Mouse (Mus musculus): ENCODE measurements around the gene Pnma1. TPM values are rescaled to one million over a fixed set of nuclear protein-coding genes. Genes with fewer than 3 reads are reported as not detected.
A peak's percentile ranks its signal among the peaks of the same experiment; 100 is the strongest.

Pnma1 gene
- polyA plus RNA-seq, 1 experiment: 0.40 TPM

DNA sequence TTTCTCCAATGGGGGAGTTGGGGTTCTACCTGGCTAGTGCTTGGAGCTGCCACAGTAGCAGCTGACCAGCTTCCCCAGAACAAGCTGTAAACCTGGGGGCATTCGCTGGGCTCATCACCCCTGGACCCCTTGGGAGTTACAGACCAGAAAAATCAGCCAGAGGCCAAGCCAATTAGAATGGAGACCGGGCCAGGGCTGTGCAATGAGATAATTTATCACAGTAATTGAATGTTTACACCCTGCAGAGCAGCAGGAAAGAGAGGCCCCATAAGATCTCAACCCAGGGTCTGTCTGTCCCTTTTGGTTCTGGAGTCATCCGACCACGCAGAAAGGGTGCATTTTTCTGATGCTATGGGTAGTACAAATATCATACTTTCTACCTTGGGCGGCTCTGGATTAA, 43.5 kb upstream of the Pnma1 start:
- peak overlapping the region; percentile 92 for H3K4me3 ChIP-seq (ENCODE audit: extremely low read depth, insufficient read depth, insufficient read length)
- WGBS: 35% methylated on average over 5 of the region's 5 CpGs
- no peak for TF ChIP-seq CTCF (IDR thresholded peaks at IDR 0.05; ENCODE audit: extremely low read depth, insufficient read depth, insufficient read length, insufficient replicate concordance)
- TF ChIP-seq POLR2A (IDR thresholded peaks at IDR 0.05; ENCODE audit: low read depth, low read length): no peak
- DNase-seq (ENCODE audit: low read depth in 1 of 2, low spot score in 2 of 2): no peak
- no peaks in the 10 kb centered on the region for H3K27me3 ChIP-seq (ENCODE audit: control insufficient read depth, insufficient read depth, low read length)
- H3K27ac ChIP-seq (ENCODE audit: insufficient read depth, low read length): peak overlapping the region; percentile 88
- peaks cover 68% of the 10 kb centered on the region for H3K4me1 ChIP-seq (ENCODE audit: control insufficient read depth, insufficient read depth, insufficient read length)
- H3K36me3 ChIP-seq (ENCODE audit: control insufficient read depth, insufficient read depth, low read length): no peaks in the 10 kb centered on the region

DNA sequence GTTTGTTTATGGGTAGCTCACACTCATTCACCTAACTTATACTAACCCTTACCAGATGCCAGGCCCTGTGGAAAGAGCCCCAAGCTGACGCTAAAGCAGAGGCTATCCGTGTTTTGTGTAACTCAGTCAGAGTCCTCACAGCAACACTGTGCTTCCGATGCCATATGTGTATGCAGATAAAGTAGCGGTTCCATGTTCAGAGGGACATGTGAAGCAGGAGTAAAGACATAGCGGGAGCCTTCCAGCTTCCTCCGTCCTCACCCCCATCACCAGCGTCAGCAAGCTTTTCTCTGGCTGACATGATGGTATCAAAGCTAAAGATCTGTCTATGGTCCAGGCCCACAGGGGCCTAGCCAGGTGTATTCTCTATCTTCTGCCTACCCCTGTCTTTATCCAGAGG, 42.9 kb upstream of the Pnma1 start:
- Histone ChIP-seq H3K4me1 (ENCODE audit: control insufficient read depth, insufficient read depth, insufficient read length) (peaks cover 69% of the 10 kb centered on the region), H3K36me3 (ENCODE audit: control insufficient read depth, insufficient read depth, low read length) (peaks cover 2% of the 10 kb centered on the region), H3K27me3 (ENCODE audit: control insufficient read depth, insufficient read depth, low read length) (no peaks in the 10 kb centered on the region), H3K4me3 (ENCODE audit: extremely low read depth, insufficient read depth, insufficient read length) (no peak overlapping the region), H3K27ac (ENCODE audit: insufficient read depth, low read length) (no peak overlapping the region)
- DNase-seq (ENCODE audit: low read depth in 1 of 2, low spot score in 2 of 2): no peak
- 84% methylated on average over 7 of the region's 7 CpGs for WGBS
- no peak for TF ChIP-seq CTCF (IDR thresholded peaks at IDR 0.05; ENCODE audit: extremely low read depth, insufficient read depth, insufficient read length, insufficient replicate concordance)
- no peak for TF ChIP-seq POLR2A (IDR thresholded peaks at IDR 0.05; ENCODE audit: low read depth, low read length)

DNA sequence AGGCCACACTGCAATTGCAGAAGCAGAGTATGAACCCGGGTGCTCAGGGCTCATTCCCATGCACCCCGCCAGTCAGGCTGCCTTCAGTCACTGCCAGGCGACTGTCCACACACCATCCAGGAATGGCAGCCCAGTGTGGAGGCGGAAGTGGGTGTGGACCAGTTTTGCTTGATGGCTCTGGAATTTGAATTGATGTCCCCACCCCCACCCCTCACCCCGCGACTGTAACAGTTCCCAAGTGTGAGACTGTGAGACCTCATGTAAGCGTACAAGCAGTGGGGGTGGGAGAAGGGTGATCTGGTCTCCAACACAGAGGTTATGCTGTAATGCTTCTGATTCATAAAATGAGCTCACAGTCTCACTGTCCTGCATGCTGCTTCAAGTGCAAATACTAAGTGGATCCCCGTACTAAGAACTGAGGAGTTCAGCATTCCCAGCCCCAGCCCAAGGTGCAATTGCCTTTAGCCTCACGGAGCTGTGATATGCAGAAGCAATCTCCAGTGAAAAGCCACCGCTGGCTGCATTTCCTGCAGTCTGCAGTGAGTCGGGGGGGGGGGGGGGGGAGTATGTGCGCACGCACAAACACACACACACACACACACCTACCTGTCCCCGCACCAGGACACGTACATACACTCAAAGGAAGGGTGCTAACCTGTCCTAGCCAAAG, 42.0 kb upstream of the Pnma1 start:
- no peak overlapping the region for H3K4me3 ChIP-seq (ENCODE audit: extremely low read depth, insufficient read depth, insufficient read length)
- TF ChIP-seq CTCF (IDR thresholded peaks at IDR 0.05; ENCODE audit: extremely low read depth, insufficient read depth, insufficient read length, insufficient replicate concordance) (no peak), POLR2A (IDR thresholded peaks at IDR 0.05; ENCODE audit: low read depth, low read length) (no peak)
- peak in 1 of 2 experiments; percentile 8 for DNase-seq (ENCODE audit: low read depth in 1 of 2, low spot score in 2 of 2)
- no peaks in the 10 kb centered on the region for H3K27me3 ChIP-seq (ENCODE audit: control insufficient read depth, insufficient read depth, low read length)
- WGBS: 61% methylated on average over 15 of the region's 15 CpGs
- 0 out of 2 replicates have a peak overlapping the region, but pooled peaks have one; percentile 18 for H3K27ac ChIP-seq (ENCODE audit: insufficient read depth, low read length)
- peaks cover 64% of the 10 kb centered on the region for H3K4me1 ChIP-seq (ENCODE audit: control insufficient read depth, insufficient read depth, insufficient read length)
- peaks cover 2% of the 10 kb centered on the region for H3K36me3 ChIP-seq (ENCODE audit: control insufficient read depth, insufficient read depth, low read length)

DNA sequence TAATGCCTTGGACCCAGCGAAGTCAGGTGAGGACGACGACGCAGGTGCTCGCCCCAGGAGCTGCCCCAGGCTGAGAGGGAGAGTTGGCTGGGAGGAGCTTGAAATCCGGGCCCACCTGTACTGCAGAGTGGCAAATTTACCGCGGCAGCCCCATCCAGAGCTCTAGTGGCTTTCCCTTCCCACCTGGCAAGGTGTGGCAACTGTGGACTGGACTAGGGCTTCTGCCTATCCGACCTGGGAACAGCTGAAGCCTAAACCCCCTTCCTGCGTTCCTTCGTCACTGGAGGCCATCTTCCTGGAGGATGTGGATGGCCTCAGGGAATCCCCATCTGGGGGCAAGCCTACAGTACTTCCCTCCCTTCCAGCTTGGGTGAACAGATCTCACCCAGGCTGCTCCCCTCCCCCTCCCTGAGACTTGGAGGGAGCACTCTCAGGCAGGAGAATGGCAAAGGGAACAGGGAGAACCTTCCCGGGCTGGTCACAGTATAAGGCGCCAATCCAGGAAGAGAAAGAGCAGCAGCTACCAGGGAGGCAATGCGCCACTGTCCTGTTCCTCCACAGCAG, 40.7 kb upstream of the Pnma1 start:
- Histone ChIP-seq H3K4me3 (ENCODE audit: extremely low read depth, insufficient read depth, insufficient read length) (no peak overlapping the region), H3K27ac (ENCODE audit: insufficient read depth, low read length) (peak overlapping the region; percentile 44), H3K4me1 (ENCODE audit: control insufficient read depth, insufficient read depth, insufficient read length) (peaks cover 58% of the 10 kb centered on the region), H3K27me3 (ENCODE audit: control insufficient read depth, insufficient read depth, low read length) (no peaks in the 10 kb centered on the region), H3K36me3 (ENCODE audit: control insufficient read depth, insufficient read depth, low read length) (peaks cover 2% of the 10 kb centered on the region)
- TF ChIP-seq POLR2A (IDR thresholded peaks at IDR 0.05; ENCODE audit: low read depth, low read length) (no peak), CTCF (IDR thresholded peaks at IDR 0.05; ENCODE audit: extremely low read depth, insufficient read depth, insufficient read length, insufficient replicate concordance) (no peak)
- no peak for DNase-seq (ENCODE audit: low read depth in 1 of 2, low spot score in 2 of 2)
- 71% methylated on average over 14 of the region's 14 CpGs for WGBS

DNA sequence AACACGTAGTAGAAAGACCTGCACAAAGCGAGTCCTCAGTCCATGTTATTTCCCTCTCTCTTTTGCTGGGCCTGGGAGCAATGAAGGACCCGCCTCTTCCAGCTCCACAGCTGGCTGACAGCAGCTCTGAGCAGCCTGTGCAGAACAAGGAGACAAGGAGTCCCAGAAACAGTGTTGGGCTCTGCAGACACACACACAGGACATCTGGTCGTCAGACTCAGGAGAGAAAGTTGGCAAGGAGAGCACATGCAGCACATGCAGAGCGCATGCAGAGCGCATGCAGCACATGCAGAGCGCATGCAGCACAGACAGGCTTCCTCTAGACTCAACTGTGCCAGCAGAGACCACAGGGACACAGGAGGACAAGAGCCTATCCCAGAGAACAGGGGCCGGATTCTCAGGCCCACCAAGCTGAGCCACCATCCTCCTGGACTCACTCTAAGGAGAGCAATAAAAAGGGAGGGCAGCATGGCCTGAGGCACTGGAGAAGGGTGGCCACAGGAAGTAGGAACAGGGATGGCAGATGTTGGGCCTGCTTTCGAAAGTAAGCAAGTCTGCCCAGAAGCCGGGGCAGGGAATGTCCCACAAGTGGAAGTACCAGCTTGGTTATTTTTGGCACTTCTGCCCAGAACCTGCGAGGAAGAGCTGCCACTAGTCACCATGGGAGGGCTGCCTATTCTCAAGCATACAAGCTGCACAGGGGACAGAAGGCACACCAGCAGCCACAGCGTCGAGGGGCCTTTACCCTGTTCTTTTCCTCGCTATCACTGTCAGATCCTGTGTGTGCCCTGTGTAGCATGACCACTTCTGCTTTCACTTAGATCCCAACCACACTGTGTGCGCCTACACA, 39.7 kb upstream of the Pnma1 start:
- H3K4me1 ChIP-seq (ENCODE audit: control insufficient read depth, insufficient read depth, insufficient read length): peaks cover 58% of the 10 kb centered on the region
- H3K27me3 ChIP-seq (ENCODE audit: control insufficient read depth, insufficient read depth, low read length): no peaks in the 10 kb centered on the region
- no peak overlapping the region for H3K4me3 ChIP-seq (ENCODE audit: extremely low read depth, insufficient read depth, insufficient read length)
- peaks cover 2% of the 10 kb centered on the region for H3K36me3 ChIP-seq (ENCODE audit: control insufficient read depth, insufficient read depth, low read length)
- DNase-seq (ENCODE audit: low read depth in 1 of 2, low spot score in 2 of 2): peak; percentile 59 to 65
- no peak for TF ChIP-seq CTCF (IDR thresholded peaks at IDR 0.05; ENCODE audit: extremely low read depth, insufficient read depth, insufficient read length, insufficient replicate concordance)
- no peak for TF ChIP-seq POLR2A (IDR thresholded peaks at IDR 0.05; ENCODE audit: low read depth, low read length)
- 50% methylated on average over 15 of the region's 15 CpGs for WGBS
- peak overlapping the region; percentile 44 for H3K27ac ChIP-seq (ENCODE audit: insufficient read depth, low read length)

DNA sequence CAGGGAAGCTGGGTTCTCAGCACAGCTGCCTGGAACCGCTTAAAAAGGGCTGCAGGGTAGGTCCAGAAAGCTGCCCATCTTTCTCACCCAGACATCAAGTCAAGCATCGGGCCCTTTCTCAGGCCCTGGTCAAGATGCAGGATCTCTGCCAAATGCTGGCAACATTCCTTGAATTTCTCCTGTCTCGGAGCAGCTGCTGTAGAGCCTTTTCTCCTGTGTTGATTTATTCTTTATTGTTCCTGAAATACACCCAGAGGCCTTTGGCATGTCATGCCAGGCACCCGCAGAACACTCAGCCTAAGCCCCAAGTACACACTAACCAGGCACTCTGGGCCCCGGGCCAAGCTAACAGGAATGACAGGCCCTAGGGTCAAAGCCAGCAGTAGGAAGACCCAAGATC, 38.7 kb upstream of the Pnma1 start:
- no peak overlapping the region for H3K4me3 ChIP-seq (ENCODE audit: extremely low read depth, insufficient read depth, insufficient read length)
- peak in 1 of 2 experiments; percentile 3 for DNase-seq (ENCODE audit: low read depth in 1 of 2, low spot score in 2 of 2)
- H3K27me3 ChIP-seq (ENCODE audit: control insufficient read depth, insufficient read depth, low read length): no peaks in the 10 kb centered on the region
- H3K4me1 ChIP-seq (ENCODE audit: control insufficient read depth, insufficient read depth, insufficient read length): peaks cover 53% of the 10 kb centered on the region
- H3K36me3 ChIP-seq (ENCODE audit: control insufficient read depth, insufficient read depth, low read length): peaks cover 2% of the 10 kb centered on the region
- TF ChIP-seq CTCF (IDR thresholded peaks at IDR 0.05; ENCODE audit: extremely low read depth, insufficient read depth, insufficient read length, insufficient replicate concordance) (no peak), POLR2A (IDR thresholded peaks at IDR 0.05; ENCODE audit: low read depth, low read length) (no peak)
- whole genome bisulfite sequencing: 85% methylated on average over 5 of the region's 5 CpGs
- 0 out of 2 replicates have a peak overlapping the region, but pooled peaks have one; percentile 19 for H3K27ac ChIP-seq (ENCODE audit: insufficient read depth, low read length)
